Mouse (Mus musculus): Measurements from ENCODE around the gene Hs1bp3.

GRCm38 (mm10) chr12:8338491-8338890 is 25.3 kb downstream of the Hs1bp3 start:
- TF ChIP-seq CTCF (IDR thresholded peaks at IDR 0.05; ENCODE audit: low read depth) (no peak), EP300 (IDR thresholded peaks at IDR 0.05; ENCODE audit: low read depth) (no peak)
